Mouse (Mus musculus) heart, embryonic 11.5 days (tissue): ENCODE measurements around the gene 1300017J02Rik. TPM values are rescaled to one million over a fixed set of nuclear protein-coding genes. Genes with fewer than 3 reads are reported as not detected.
"Not testable (repeated sequence)": the region's sequence is repeated elsewhere in the genome, so short reads cannot be mapped to it uniquely, and the experiment has no call there.

Source experiments
- ATAC-seq: fragments of 200-750 bp; cut with Nextera tagmentation; replicated peaks from 2 replicates; pipeline ENCODE4 v1.8.0; 2017; ENCODE audit warnings: moderate library complexity; ENCODE audit not compliant: insufficient number of reproducible peaks, low FRiP score, low TSS enrichment
- H3K27ac ChIP-seq: fragments of 300-500 bp; sonication (generic); 2 replicates; pipeline ENCODE4 v1.5.1; 2014; ENCODE audit warnings: mild to moderate bottlenecking, low read depth, low read length
- H3K27me3 ChIP-seq: fragments of 300-500 bp; sonication (generic); 2 replicates; pipeline ENCODE4 v1.6.1; 2014; ENCODE audit warnings: mild to moderate bottlenecking, low read length, mixed read lengths; ENCODE audit not compliant: control insufficient read depth, insufficient read depth
- H3K36me3 ChIP-seq: fragments of 300-500 bp; sonication (generic); 2 replicates; pipeline ENCODE4 v1.6.1; 2014; ENCODE audit warnings: mild to moderate bottlenecking, low read length, moderate library complexity, mixed read lengths; ENCODE audit not compliant: control insufficient read depth, insufficient read depth
- H3K4me1 ChIP-seq: fragments of 300-500 bp; sonication (generic); 2 replicates; pipeline ENCODE4 v1.6.1; 2014; ENCODE audit warnings: low read length; ENCODE audit not compliant: control insufficient read depth, insufficient read depth
- H3K4me2 ChIP-seq: fragments of 300-500 bp; sonication (generic); 2 replicates; pipeline ENCODE4 v1.6.1; 2014; ENCODE audit warnings: mild to moderate bottlenecking, moderate library complexity
- H3K4me3 ChIP-seq: fragments of 300-500 bp; sonication (generic); 2 replicates; pipeline ENCODE4 v1.5.1; 2014; ENCODE audit warnings: low read depth, low read length
- H3K9ac ChIP-seq: fragments of 300-500 bp; sonication (generic); 2 replicates; pipeline ENCODE4 v1.6.1; 2014; ENCODE audit warnings: mild to moderate bottlenecking, low read depth, low read length, moderate library complexity
- H3K9me3 ChIP-seq: fragments of 300-500 bp; sonication (generic); replicated peaks from 2 replicates; pipeline ENCODE4 v1.6.1; 2016; ENCODE audit warnings: low read length; ENCODE audit not compliant: control insufficient read depth
- WGBS: fragments of 180-500 bp; shearing (Covaris S2); extraction: QIAGEN DNeasy Blood & Tissue Kit; methylation state at CpG from one replicate; pipeline ENCODE4 v1.1.7; 2014; ENCODE audit not compliant: insufficient replicate concordance; 5-methylcytosine and 5-hydroxymethylcytosine counted together
- polyA plus RNA-seq: library from polyadenylated mRNA; unstranded; fragments of >200 nt; fragmentation: Nextera tagmentation; extraction: Ambion mirVana; gene quantifications from 2 replicates; pipeline ENCODE4 v1.2.1, GENCODE M21; 2014

The 1300017J02Rik gene
- polyA plus RNA-seq: 7.3 and 7.9 TPM in 2 replicates

DNA sequence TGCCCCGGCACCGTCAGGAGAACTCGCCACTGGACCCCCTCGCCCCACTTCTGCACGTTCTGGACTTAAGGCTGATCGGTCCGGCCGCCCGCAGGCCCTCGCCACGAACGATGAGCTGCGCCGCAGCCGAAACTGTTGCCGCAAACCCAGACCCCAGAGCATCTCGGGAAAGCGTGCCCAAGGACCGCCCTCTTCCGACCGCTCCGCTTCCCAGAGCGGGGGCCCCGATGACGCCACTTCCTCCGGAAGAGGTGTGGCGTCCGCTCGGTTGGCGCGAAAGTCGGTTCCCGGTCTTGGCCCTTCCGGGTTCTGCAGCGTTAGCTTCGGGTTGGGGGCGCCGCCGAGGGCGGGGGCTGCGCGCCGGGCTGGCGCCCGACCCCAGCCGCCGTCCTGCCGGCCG, at the start of gene 1300017J02Rik, which contains the start of gene Topbp1:
1300017J02Rik (minus strand) TSS at position 156 of the 400 bp plus-strand sequence.
Topbp1 (plus strand) TSS at position 289 of the 400 bp plus-strand sequence.
- peak within 1 kb of the TSS; percentile 86 for H3K4me3 ChIP-seq
- under 1% methylated on average over 46 of the region's 49 CpGs for WGBS
- ATAC-seq: peak; percentile 92
- 0 out of 2 replicates have a peak, but pooled peaks cover 6% of the 10 kb centered on the region for H3K4me1 ChIP-seq
- no peaks in the 10 kb centered on the region for H3K27me3 ChIP-seq
- peak within 1 kb of the TSS; percentile 90 for H3K9ac ChIP-seq
- peak within 1 kb of the TSS; percentile 85 for H3K27ac ChIP-seq
- peak within 1 kb of the TSS; percentile 76 for H3K4me2 ChIP-seq
- peaks cover 11% of the 10 kb centered on the region for H3K36me3 ChIP-seq
- H3K9me3 ChIP-seq: no peaks in the 10 kb centered on the region

DNA sequence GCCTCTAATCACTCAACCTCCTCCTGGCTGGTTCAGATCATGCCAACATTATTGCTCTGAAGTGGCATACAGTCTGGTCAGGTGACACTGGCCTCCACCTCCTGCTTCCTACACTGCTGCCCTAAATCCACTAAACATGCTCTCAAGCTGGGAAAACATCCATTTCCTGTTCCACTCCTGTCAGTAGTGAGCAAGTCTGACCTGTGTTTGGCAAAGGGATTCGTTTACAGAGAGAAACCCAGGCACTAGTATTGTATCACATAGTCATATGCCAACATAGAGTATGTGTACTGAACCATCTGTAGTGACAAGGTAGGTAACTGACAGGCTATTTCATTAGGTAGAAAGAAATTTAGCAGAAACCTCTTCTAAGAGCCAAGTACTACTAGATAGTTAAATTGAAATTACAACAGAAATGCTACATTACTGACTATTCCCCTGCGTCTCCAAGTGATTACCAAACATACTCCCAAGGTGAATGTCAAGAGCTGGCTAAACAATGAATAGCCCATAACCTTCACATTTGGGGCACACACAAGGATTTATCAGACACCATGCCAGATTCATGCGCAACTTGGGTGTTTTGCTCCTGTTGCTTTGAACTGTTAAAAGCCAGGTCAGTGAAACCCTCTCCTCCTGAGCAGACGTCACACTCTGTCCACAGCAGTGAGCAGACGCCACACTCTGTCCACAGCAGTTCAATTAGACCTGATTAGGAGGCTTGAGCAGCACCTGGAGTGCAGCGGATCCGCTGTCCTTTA, 48.8 kb upstream of the 1300017J02Rik start:
- H3K27me3 ChIP-seq, H3K9me3 ChIP-seq, H3K4me2 ChIP-seq, H3K4me3 ChIP-seq, ATAC-seq, H3K27ac ChIP-seq, H3K9ac ChIP-seq, H3K4me1 ChIP-seq: not testable (repeated sequence)
- peaks cover 13% of the 10 kb centered on the region for H3K36me3 ChIP-seq
- 83% methylated on average over 6 of the region's 7 CpGs for WGBS

DNA sequence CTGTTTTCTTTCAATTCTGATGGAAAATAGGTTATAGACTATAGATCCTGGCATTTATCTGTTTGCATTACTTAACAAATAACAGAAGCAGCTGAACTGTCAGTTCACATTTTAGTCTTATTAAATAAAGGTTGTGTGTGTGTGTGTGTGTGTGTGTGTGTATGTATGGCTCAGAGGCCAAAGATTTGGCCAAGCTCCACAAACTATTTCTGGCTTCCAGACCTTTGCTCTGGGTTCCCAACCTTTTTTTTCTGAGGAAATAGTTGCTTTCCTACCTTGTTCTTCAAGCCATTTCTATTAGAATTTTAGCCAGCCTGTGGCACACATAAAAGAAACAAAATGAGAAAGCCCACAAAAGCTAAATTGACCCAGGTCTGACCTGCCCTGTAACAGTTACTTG, 43.9 kb upstream of the 1300017J02Rik start:
- Histone ChIP-seq H3K27ac (no peak overlapping the region), H3K4me1 (0 out of 2 replicates have a peak, but pooled peaks cover 2% of the 10 kb centered on the region), H3K36me3 (peaks cover 24% of the 10 kb centered on the region), H3K27me3 (no peaks in the 10 kb centered on the region), H3K9me3 (no peaks in the 10 kb centered on the region), H3K4me2 (no peak overlapping the region), H3K9ac (no peak overlapping the region), H3K4me3 (no peak overlapping the region)
- no peak for ATAC-seq

DNA sequence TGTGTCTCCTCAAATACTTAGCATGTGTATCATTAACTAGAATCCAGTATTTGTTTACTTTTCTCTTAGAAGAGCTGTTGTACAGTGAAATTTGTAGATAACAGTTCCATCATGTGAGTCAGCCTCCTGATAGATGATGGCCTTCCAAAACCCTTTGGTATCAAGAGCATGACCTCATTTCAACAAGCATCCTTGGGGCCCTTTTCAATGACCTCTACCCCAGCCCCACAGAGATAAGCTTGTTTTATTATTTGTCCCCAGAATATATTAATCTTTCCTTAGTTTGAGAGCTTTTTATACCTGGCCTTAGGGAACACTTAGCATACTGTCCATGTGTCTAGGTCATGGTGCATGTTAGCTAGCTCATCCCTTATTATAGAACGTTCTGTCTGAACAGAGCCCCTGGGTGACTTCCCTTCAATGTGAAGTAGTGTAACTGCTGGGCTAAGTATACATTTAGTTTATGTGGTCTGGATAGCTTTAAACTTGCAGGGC, 43.2 kb upstream of the 1300017J02Rik start:
- Histone ChIP-seq H3K27me3 (no peaks in the 10 kb centered on the region), H3K9ac (no peak overlapping the region), H3K9me3 (no peaks in the 10 kb centered on the region), H3K4me1 (0 out of 2 replicates have a peak, but pooled peaks cover 2% of the 10 kb centered on the region), H3K36me3 (peaks cover 29% of the 10 kb centered on the region), H3K4me3 (no peak overlapping the region), H3K4me2 (no peak overlapping the region), H3K27ac (no peak overlapping the region)
- 72% methylated on average over 1 of the region's 1 CpGs for WGBS
- no peak for ATAC-seq

DNA sequence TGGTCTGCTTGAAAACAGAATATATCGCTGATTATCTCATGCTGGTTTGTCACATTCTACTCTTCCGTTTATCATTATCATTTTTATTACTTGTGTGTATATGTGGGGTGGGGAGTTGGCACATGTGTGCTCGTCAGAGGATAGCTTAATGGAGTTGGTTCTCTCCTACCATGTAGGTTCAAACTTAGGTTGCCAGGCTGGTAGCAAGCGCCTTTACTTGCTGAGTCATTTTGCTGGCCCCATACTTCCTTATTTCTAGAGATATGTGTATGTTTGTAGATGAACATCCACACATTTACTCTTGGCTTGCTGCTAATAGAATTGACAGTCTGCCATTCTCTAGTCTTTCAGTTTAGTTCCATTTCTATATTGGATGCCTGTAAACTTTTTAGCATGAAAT, 42.2 kb upstream of the 1300017J02Rik start:
- H3K36me3 ChIP-seq: peaks cover 30% of the 10 kb centered on the region
- 92% methylated on average over 4 of the region's 4 CpGs for WGBS
- ATAC-seq: no peak

DNA sequence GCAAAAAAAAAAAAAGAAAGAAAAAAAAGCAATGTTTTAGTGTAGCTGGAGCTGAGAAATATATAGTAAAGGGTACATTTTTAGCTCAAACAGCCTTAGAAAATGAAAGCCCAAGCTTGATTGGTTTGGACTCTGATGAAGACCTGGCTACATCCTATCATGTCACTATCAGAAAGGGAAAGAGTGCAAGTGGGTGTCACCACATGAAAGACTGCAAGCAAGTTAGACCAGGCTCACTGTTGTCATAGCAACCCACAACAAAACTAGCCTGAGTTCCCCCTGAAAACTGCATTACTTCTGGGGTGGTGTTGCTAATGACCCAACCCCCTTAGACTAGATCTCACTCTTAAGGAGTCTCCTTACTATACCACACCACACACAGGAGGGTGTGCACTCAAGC, 32.0 kb upstream of the 1300017J02Rik start:
- Histone ChIP-seq H3K4me3 (no peak overlapping the region), H3K27me3 (no peaks in the 10 kb centered on the region), H3K9ac (no peak overlapping the region), H3K36me3 (peaks cover 51% of the 10 kb centered on the region), H3K4me2 (no peak overlapping the region), H3K4me1 (peaks cover 8% of the 10 kb centered on the region; the same call in 1 of the 2 replicates), H3K9me3 (no peaks in the 10 kb centered on the region), H3K27ac (no peak overlapping the region)
- no peak for ATAC-seq

More for the DNA sequence above, 42.2 kb upstream of the 1300017J02Rik start:
- H3K27ac ChIP-seq: no peak overlapping the region
- H3K4me3 ChIP-seq: no peak overlapping the region
- no peaks in the 10 kb centered on the region for H3K27me3 ChIP-seq
- 0 out of 2 replicates have a peak, but pooled peaks cover 2% of the 10 kb centered on the region for H3K4me1 ChIP-seq
- H3K9me3 ChIP-seq: no peaks in the 10 kb centered on the region
- H3K4me2 ChIP-seq: no peak overlapping the region
- no peak overlapping the region for H3K9ac ChIP-seq

DNA sequence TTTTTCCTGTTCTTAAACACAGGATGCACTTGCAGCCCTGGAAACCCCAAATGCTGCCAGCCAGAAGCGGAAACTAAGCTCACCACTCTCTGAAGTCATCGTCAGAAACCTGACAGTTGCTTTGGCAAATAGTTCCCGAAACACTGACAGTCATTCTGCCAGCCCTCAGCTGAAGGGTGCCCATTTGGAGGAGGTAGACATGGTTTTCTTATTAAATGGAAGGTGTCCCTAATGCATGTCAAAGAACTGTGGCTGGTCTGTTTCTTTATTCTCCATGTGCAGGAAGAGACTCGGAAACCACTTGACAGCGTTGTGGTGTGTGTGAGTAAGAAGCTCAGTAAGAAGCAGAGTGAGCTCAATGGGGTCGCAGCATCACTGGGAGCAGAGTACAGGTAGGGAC, 27.8 kb upstream of the 1300017J02Rik start:
- Histone ChIP-seq H3K4me1 (peaks cover 8% of the 10 kb centered on the region; the same call in 1 of the 2 replicates), H3K4me2 (no peak overlapping the region), H3K36me3 (peaks cover 48% of the 10 kb centered on the region), H3K9me3 (no peaks in the 10 kb centered on the region), H3K9ac (no peak overlapping the region), H3K4me3 (no peak overlapping the region), H3K27ac (no peak overlapping the region), H3K27me3 (no peaks in the 10 kb centered on the region)
- 79% methylated on average over 6 of the region's 6 CpGs for WGBS
- ATAC-seq: no peak

DNA sequence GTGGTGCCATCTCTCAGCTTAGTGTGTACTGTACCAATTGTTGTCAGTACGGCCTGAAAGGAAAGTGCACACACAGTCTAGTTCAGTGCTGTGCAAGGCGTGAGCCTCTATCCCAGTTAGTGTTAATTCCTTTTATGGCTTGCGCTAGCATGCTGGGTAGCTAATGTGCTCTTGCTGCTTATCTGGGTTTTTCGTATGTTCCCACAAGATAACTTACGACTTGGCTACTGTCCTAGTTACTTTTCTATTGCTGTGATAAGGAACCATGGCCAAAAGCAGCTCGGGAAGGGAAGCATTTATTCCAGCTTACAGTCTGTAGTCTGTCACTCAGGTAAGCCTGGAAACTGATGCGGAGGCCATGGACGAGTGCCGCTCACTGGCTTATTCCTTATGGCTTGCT, 21.6 kb upstream of the 1300017J02Rik start:
- 0 out of 2 replicates have a peak, but pooled peaks have one; percentile 55 for ATAC-seq
- 61% methylated on average over 9 of the region's 9 CpGs for WGBS
- peaks cover 52% of the 10 kb centered on the region for H3K36me3 ChIP-seq
- no peak overlapping the region for H3K27ac ChIP-seq
- no peak overlapping the region for H3K4me2 ChIP-seq
- H3K4me1 ChIP-seq: no peaks in the 10 kb centered on the region
- H3K9ac ChIP-seq: no peak overlapping the region
- no peak overlapping the region for H3K4me3 ChIP-seq
- H3K27me3 ChIP-seq: no peaks in the 10 kb centered on the region
- no peaks in the 10 kb centered on the region for H3K9me3 ChIP-seq
